Mouse (Mus musculus): ENCODE results near the gene Flot1.

DNA sequence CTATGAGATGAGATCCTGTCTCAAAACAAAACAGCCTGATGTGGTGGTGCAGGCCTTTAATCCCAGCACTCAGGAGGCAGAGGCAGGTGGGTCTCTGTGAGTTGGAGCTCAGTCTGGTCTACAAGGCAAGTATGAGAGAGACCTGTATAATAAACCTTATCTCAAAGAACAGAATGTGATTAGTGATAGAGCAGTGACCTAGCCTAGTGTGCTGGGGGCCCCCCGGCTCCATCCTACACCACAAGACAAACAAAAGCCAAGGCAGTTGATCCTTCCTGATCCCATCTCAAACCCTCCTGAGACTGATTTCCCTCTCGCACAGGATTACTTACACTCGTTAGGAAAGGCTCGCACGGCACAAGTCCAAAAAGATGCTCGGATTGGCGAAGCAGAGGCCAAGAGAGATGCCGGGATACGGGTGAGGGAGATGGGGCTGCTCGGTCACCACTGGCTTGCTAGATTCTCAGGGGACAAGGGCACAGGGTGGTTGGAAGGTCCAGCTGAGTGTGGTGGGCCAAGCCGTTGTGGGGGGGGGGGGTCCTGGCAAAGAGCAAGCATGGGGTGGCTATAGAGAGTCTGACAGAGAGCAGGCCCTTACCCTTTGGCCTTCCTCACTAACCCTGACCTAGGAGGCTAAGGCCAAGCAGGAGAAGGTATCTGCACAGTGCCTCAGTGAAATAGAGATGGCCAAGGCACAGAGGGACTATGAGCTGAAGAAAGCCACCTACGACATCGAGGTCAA lies 2.2 kb downstream of the Flot1 start:
- TF ChIP-seq CTCF (IDR thresholded peaks at IDR 0.05; ENCODE audit: borderline replicate concordance, insufficient read depth, low read depth, low read length) (no peak), POLR2A (IDR thresholded peaks at IDR 0.05; ENCODE audit: borderline replicate concordance, insufficient read depth, low read length) (no peak)
